In the genomic region with DNA sequence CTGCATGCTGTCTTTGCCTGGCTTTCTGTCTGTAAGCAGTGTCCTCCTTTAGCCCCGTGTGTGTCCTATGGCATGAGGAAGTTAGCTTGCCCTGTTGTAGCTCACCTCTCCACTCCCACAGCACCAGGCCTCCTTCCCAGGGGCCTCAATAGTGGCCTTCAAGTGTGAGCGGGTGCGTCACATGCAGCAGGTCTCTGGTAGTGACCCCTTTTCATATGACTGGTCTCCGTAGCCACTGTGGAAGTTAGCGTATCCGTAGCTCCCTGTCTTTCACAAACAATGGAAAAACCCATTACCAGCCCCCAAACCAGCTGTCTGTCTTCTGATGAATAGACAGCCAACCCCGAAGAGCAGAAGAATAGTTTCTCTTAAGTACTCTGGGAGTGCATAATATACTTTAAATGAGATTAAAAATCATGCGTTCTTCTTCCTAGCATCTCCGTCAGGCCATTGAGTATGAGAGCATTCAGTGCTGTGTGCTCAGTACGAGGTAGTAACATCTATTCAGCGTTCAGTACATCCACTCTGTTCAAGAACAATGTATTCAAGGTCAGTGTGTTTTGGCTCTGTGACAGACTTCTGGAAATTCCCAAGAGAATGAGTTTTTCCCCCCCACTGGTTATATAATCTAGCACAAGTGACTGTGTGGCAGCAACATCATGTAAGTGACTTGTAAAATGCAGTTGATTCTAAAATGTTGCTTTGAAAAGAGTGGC, we compare ENCODE assay signal across 9 mouse cellular contexts.
DNase-seq lines count a peak whose midpoint lies in the region; ATAC-seq and TF ChIP-seq lines count a peak whose summit lies in the region.
"Had no signal": no experiment of that assay in that cellular context is flagged by ENCODE, and none has a peak within 500 bp of the region (broad histone marks: within the 10 kb centered on the region; RNA-seq: fewer than 3 reads in every experiment).

No protein-coding gene starts in this region.

- no peak for TF ChIP-seq CTCF in layer of hippocampus, adult 2 months (conservative IDR thresholded peaks at IDR 0.05)
- no peak for TF ChIP-seq CTCF in cortical plate, adult 2 months (IDR thresholded peaks at IDR 0.05; ENCODE audit: extremely low read depth, insufficient read depth, low read length)

- no peak overlapping the region for H3K9ac ChIP-seq in hindbrain, embryonic 16.5 days (ENCODE audit: low read depth, low read length)
- no peak overlapping the region for H3K9ac ChIP-seq in midbrain, embryonic 13.5 days (replicated peaks)
- H3K9ac ChIP-seq: liver, postnatal 0 days had no signal

- no peak overlapping the region for H3K4me2 ChIP-seq in hindbrain, embryonic 16.5 days (ENCODE audit: low read length)
- no peak overlapping the region for H3K4me2 ChIP-seq in midbrain, embryonic 13.5 days (replicated peaks)

- ATAC-seq in hindbrain, embryonic 16.5 days, result peak; percentile 28; the same call in 1 of the 2 replicates
- ATAC-seq in midbrain, embryonic 13.5 days, result peak; percentile 69
- no peak for ATAC-seq in erythroblast, adult 5-6 weeks (replicated peaks; ENCODE audit: low FRiP score, poor library complexity, severe bottlenecking)
- ATAC-seq: liver, postnatal 0 days had no signal

- no peak overlapping the region for H3K4me3 ChIP-seq in layer of hippocampus, adult 2 months
- no peak overlapping the region for H3K4me3 ChIP-seq in cortical plate, adult 2 months (ENCODE audit: insufficient read depth, low read length)
- no peak overlapping the region for H3K4me3 ChIP-seq in hindbrain, embryonic 16.5 days (ENCODE audit: low read length)
- H3K4me3 ChIP-seq in midbrain, embryonic 13.5 days (replicated peaks), result no peak overlapping the region

- no peaks in the 10 kb centered on the region for H3K27me3 ChIP-seq in hindbrain, embryonic 16.5 days (replicated peaks; ENCODE audit: control insufficient read depth, insufficient read depth, low read length)
- no peaks in the 10 kb centered on the region for H3K27me3 ChIP-seq in midbrain, embryonic 13.5 days

- no peaks in the 10 kb centered on the region for H3K36me3 ChIP-seq in hindbrain, embryonic 16.5 days (ENCODE audit: control insufficient read depth, insufficient read depth, low read length)
- no peaks in the 10 kb centered on the region for H3K36me3 ChIP-seq in midbrain, embryonic 13.5 days

- no peaks in the 10 kb centered on the region for H3K9me3 ChIP-seq in hindbrain, embryonic 16.5 days (ENCODE audit: control insufficient read depth, low read length)
- H3K9me3 ChIP-seq in midbrain, embryonic 13.5 days, result no peaks in the 10 kb centered on the region

- 21% methylated on average over 11 of the region's 11 CpGs for WGBS in hindbrain, embryonic 16.5 days
- 22% methylated on average over 11 of the region's 11 CpGs for WGBS in midbrain, embryonic 13.5 days

- TF ChIP-seq POLR2A in cortical plate, adult 2 months (IDR thresholded peaks at IDR 0.05; ENCODE audit: extremely low read depth, insufficient read depth, low read length), result no peak

- DNase-seq in layer of hippocampus, adult 2 months (ENCODE audit: low spot score in 2 of 2), result peak; percentile 52 to 61
- DNase-seq in layer of hippocampus, postnatal 10 days (ENCODE audit: low spot score in 2 of 2), result no peak
- DNase-seq in thymus, adult 18-20 months, result no peak
- no peak for DNase-seq in yolk sac, embryonic 10.5 days (ENCODE audit: low spot score)
- DNase-seq: liver, postnatal 0 days had no signal

- H3K27ac ChIP-seq in layer of hippocampus, adult 2 months, result peak overlapping the region; percentile 72
- H3K27ac ChIP-seq in cortical plate, adult 2 months (ENCODE audit: insufficient read depth, low read length), result 0 out of 2 replicates have a peak overlapping the region, but pooled peaks have one; percentile 80
- H3K27ac ChIP-seq in hindbrain, embryonic 16.5 days (ENCODE audit: low read depth, low read length), result no peak overlapping the region; the same call in 1 of the 2 replicates
- H3K27ac ChIP-seq in midbrain, embryonic 13.5 days, result peak overlapping the region; percentile 0; the same call in 1 of the 2 replicates

- H3K4me1 ChIP-seq in cortical plate, adult 2 months (ENCODE audit: control insufficient read depth, insufficient read depth, low read length), result peaks cover 15% of the 10 kb centered on the region
- H3K4me1 ChIP-seq in hindbrain, embryonic 16.5 days (ENCODE audit: control insufficient read depth, insufficient read depth, low read depth, low read length), result peaks cover 20% of the 10 kb centered on the region
- peaks cover 49% of the 10 kb centered on the region for H3K4me1 ChIP-seq in midbrain, embryonic 13.5 days (replicated peaks)

Comparison
In these comparisons a context has a peak if more than half of its experiments do, and no peak if none do; other contexts are left out.
1. DNase-seq: peak in layer of hippocampus, adult 2 months (2 of 2); none in layer of hippocampus, postnatal 10 days (0 of 2), thymus, adult 18-20 months (0 of 2) and yolk sac, embryonic 10.5 days (single experiment).